Mouse (Mus musculus) R1 (cell line): ENCODE results near the gene Espn.

Experiments used
- DNase-seq: peaks from one replicate; pipeline ENCODE4 v3.0.0-alpha.2; 2018; ENCODE audit warnings: low read depth, low spot score

The Espn gene

DNA sequence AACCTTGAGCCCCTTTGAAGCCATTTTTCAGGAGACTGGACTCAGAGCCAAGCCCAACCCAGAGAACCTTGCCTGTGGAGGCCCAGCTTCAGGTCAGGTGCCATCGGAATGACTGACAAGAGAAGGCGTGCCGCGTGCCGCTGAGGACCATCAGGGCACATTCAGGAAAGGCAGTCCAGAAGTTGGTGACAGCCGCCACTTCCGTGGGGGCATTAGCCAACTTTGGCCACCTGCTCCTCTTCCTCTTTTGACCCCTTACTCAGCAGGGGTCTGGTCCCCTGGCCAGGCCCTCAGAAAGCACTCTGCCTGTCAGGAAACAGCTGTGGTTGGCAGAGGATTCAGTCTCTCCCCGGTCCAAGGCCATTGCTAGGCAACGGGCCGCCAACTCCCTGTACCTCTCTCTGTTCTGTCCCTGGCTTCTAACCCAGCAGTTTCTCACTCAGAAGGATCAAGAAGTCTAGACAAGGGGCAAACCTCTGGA lies 80.0 kb downstream of the Espn start, which contains the start of gene Plekhg5:
Plekhg5 (plus strand) TSS at position 378 of the 481 bp plus-strand sequence.
- peak; percentile 69 for DNase-seq

DNA sequence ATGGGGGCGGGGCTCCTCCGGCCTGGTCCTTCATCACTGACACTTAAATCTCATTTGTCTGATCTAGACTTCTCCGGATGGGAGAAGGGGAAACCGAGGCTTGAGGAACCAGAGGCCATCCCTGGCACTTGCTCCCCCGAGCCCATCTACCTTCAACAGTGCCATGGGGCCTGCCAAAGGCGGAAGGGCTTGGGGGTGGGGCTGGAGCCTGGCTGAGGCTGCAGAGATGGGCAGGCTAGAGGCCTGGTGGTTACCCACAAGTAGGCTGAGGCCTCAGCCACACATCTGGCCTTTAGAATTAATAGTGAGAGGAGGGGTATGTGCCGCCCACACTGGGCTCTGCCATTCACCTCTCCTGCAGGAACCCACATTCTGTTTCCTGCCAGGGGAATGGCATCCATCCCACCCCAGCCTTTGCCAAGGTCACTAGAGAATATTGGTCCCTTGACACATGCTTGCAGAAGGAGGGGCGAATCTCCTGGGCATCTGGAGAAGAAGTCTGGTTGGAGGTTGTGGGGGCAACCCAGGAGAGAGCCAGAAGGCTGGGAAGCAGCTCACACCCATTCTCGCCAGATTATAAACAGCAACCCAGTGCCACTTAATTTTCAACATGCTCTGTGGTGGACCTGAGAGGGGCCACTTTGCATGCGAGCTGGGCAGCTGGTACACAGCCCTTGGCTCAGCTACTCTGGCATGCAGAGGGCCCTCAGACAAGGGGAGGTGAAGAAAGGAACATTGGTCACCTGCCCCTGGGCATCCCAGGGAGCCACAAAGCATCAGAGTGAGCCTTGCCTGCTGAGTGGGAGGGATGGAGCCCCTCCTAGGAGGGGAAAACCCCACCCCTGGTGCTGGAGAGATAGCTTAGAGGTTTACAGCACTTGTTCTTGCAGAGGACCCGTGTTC lies 81.4 kb downstream of the Espn start:
- no peak for DNase-seq
